ENCODE assay signal across 27 mouse cellular contexts in genomic region chr1:99959428-99959987, GRCm38 (mm10).
"Had no signal": no experiment of that assay in that cellular context is flagged by ENCODE, and none has a peak within 500 bp of the region (broad histone marks: within the 10 kb centered on the region; RNA-seq: fewer than 3 reads in every experiment).

No protein-coding gene starts in this region.

- H3K4me2 ChIP-seq: heart, embryonic 12.5 days; hindbrain, embryonic 12.5 days; hindbrain, embryonic 14.5 days; intestine, embryonic 15.5 days; limb, embryonic 12.5 days; liver, embryonic 11.5 days; liver, embryonic 13.5 days had no signal

- H3K36me3 ChIP-seq: heart, embryonic 10.5 days; heart, embryonic 12.5 days; hindbrain, embryonic 10.5 days; hindbrain, embryonic 12.5 days; intestine, embryonic 15.5 days; limb, embryonic 10.5 days; limb, embryonic 12.5 days; liver, embryonic 13.5 days had no signal

- H3K4me1 ChIP-seq: heart, embryonic 10.5 days; heart, embryonic 12.5 days; hindbrain, embryonic 10.5 days; hindbrain, embryonic 12.5 days; intestine, embryonic 15.5 days; limb, embryonic 10.5 days; limb, embryonic 12.5 days; liver, embryonic 13.5 days had no signal

- H3K27ac ChIP-seq: gastrocnemius, adult 2 months; heart, embryonic 10.5 days; hindbrain, embryonic 10.5 days; hindbrain, embryonic 12.5 days; hindbrain, embryonic 14.5 days; intestine, embryonic 15.5 days; layer of hippocampus, adult 2 months; left cerebral cortex, adult 2 months; limb, embryonic 10.5 days; limb, embryonic 12.5 days; liver, embryonic 13.5 days had no signal

- H3K9me3 ChIP-seq: heart, embryonic 10.5 days; heart, embryonic 12.5 days; hindbrain, embryonic 10.5 days; hindbrain, embryonic 12.5 days; intestine, embryonic 15.5 days; limb, embryonic 10.5 days; limb, embryonic 12.5 days; liver, embryonic 13.5 days had no signal

- H3K9ac ChIP-seq: heart, embryonic 12.5 days; hindbrain, embryonic 12.5 days; hindbrain, embryonic 14.5 days; intestine, embryonic 15.5 days; limb, embryonic 12.5 days; liver, embryonic 13.5 days had no signal

- H3K4me3 ChIP-seq: gastrocnemius, adult 2 months; heart, embryonic 10.5 days; heart, embryonic 12.5 days; hindbrain, embryonic 10.5 days; hindbrain, embryonic 12.5 days; intestine, embryonic 15.5 days; layer of hippocampus, adult 2 months; left cerebral cortex, adult 2 months; limb, embryonic 10.5 days; limb, embryonic 12.5 days; liver, embryonic 13.5 days had no signal

- ATAC-seq: hindbrain, embryonic 16.5 days; inflammation-experienced regulatory T-cells, adult 6 months; intestine, embryonic 15.5 days; intestine, postnatal 0 days had no signal

- DNase-seq: gastrocnemius, adult 2 months; gastrocnemius, postnatal 10 days; gastrocnemius, postnatal 25 days; heart, adult 18-20 months; heart, postnatal 10 days; heart, postnatal 4 days; kidney, adult 18-20 months; kidney, adult 8-10 months; kidney, postnatal 10 days; kidney, postnatal 25 days; kidney, postnatal 4 days; liver; liver, embryonic 13.5 days had no signal

- H3K27me3 ChIP-seq: heart, embryonic 12.5 days; hindbrain, embryonic 12.5 days; intestine, embryonic 15.5 days; limb, embryonic 12.5 days; liver, embryonic 13.5 days had no signal
